Mouse (Mus musculus): ENCODE results near the gene Ralgapa2. TPM values are rescaled to one million over a fixed set of nuclear protein-coding genes. Genes with fewer than 3 reads are reported as not detected.

Ralgapa2 gene
- polyA plus RNA-seq, 1 experiment from 2014 or later: 10.6 TPM

GRCm38 (mm10) chr2:146544155-146544814 is 32.1 kb upstream of the Ralgapa2 start:
- no peak overlapping the region for H3K27ac ChIP-seq (ENCODE audit: low read depth, low read length)
- no peak overlapping the region for H3K9ac ChIP-seq (ENCODE audit: low read depth, low read length)
- peaks cover 2% of the 10 kb centered on the region for H3K4me1 ChIP-seq (ENCODE audit: control insufficient read depth, insufficient read depth, low read length)
- no peak for ATAC-seq (replicated peaks; ENCODE audit: insufficient number of reproducible peaks, low FRiP score, low TSS enrichment)
- H3K4me2 ChIP-seq: no peak overlapping the region
- no peak overlapping the region for H3K4me3 ChIP-seq (ENCODE audit: low read depth, low read length)
- H3K36me3 ChIP-seq (ENCODE audit: control insufficient read depth, insufficient read depth, low read length): no peaks in the 10 kb centered on the region
- H3K27me3 ChIP-seq (ENCODE audit: control insufficient read depth, insufficient read depth, low read length): no peaks in the 10 kb centered on the region
- H3K9me3 ChIP-seq (replicated peaks; ENCODE audit: control insufficient read depth, low read length): 0 out of 2 replicates have a peak, but pooled peaks cover 2% of the 10 kb centered on the region
- 73% methylated on average over 1 of the region's 1 CpGs for WGBS (ENCODE audit: insufficient replicate concordance)

GRCm38 (mm10) chr2:146533118-146533949 is 21.2 kb upstream of the Ralgapa2 start:
- H3K27ac ChIP-seq (ENCODE audit: low read depth, low read length): peak overlapping the region; percentile 35; the same call in 1 of the 2 replicates
- H3K4me3 ChIP-seq (ENCODE audit: low read depth, low read length): no peak overlapping the region
- H3K9ac ChIP-seq (ENCODE audit: low read depth, low read length): no peak overlapping the region
- H3K4me2 ChIP-seq: no peak overlapping the region
- H3K36me3 ChIP-seq (ENCODE audit: control insufficient read depth, insufficient read depth, low read length): no peaks in the 10 kb centered on the region
- H3K4me1 ChIP-seq (ENCODE audit: control insufficient read depth, insufficient read depth, low read length): peaks cover 13% of the 10 kb centered on the region
- H3K27me3 ChIP-seq (ENCODE audit: control insufficient read depth, insufficient read depth, low read length): no peaks in the 10 kb centered on the region
- H3K9me3 ChIP-seq (replicated peaks; ENCODE audit: control insufficient read depth, low read length): no peaks in the 10 kb centered on the region
- ATAC-seq (replicated peaks; ENCODE audit: insufficient number of reproducible peaks, low FRiP score, low TSS enrichment): no peak
- 34% methylated on average over 8 of the region's 8 CpGs for WGBS (ENCODE audit: insufficient replicate concordance)

GRCm38 (mm10) chr2:146532493-146532892 is 20.3 kb upstream of the Ralgapa2 start:
- Histone ChIP-seq H3K4me3 (ENCODE audit: low read depth, low read length) (no peak overlapping the region), H3K27me3 (ENCODE audit: control insufficient read depth, insufficient read depth, low read length) (no peaks in the 10 kb centered on the region), H3K36me3 (ENCODE audit: control insufficient read depth, insufficient read depth, low read length) (no peaks in the 10 kb centered on the region), H3K27ac (ENCODE audit: low read depth, low read length) (no peak overlapping the region), H3K4me1 (ENCODE audit: control insufficient read depth, insufficient read depth, low read length) (peaks cover 9% of the 10 kb centered on the region), H3K9ac (ENCODE audit: low read depth, low read length) (no peak overlapping the region), H3K9me3 (replicated peaks; ENCODE audit: control insufficient read depth, low read length) (no peaks in the 10 kb centered on the region), H3K4me2 (no peak overlapping the region)
- 83% methylated on average over 3 of the region's 3 CpGs for WGBS (ENCODE audit: insufficient replicate concordance)
- no peak for ATAC-seq (replicated peaks; ENCODE audit: insufficient number of reproducible peaks, low FRiP score, low TSS enrichment)

- no peak for ATAC-seq (replicated peaks; ENCODE audit: insufficient number of reproducible peaks, low FRiP score, low TSS enrichment)
- H3K9ac ChIP-seq (ENCODE audit: low read depth, low read length): no peak overlapping the region
- H3K4me1 ChIP-seq (ENCODE audit: control insufficient read depth, insufficient read depth, low read length): no peaks in the 10 kb centered on the region
- 38% methylated on average over 2 of the region's 2 CpGs for WGBS (ENCODE audit: insufficient replicate concordance)
- H3K27me3 ChIP-seq (ENCODE audit: control insufficient read depth, insufficient read depth, low read length): no peaks in the 10 kb centered on the region
- H3K9me3 ChIP-seq (replicated peaks; ENCODE audit: control insufficient read depth, low read length): no peaks in the 10 kb centered on the region
- H3K27ac ChIP-seq (ENCODE audit: low read depth, low read length): no peak overlapping the region
- H3K4me3 ChIP-seq (ENCODE audit: low read depth, low read length): no peak overlapping the region
- H3K36me3 ChIP-seq (ENCODE audit: control insufficient read depth, insufficient read depth, low read length): no peaks in the 10 kb centered on the region
- no peak overlapping the region for H3K4me2 ChIP-seq
Observed at GRCm38 (mm10) chr2:146525483-146525882, 13.3 kb upstream of the Ralgapa2 start.

DNA sequence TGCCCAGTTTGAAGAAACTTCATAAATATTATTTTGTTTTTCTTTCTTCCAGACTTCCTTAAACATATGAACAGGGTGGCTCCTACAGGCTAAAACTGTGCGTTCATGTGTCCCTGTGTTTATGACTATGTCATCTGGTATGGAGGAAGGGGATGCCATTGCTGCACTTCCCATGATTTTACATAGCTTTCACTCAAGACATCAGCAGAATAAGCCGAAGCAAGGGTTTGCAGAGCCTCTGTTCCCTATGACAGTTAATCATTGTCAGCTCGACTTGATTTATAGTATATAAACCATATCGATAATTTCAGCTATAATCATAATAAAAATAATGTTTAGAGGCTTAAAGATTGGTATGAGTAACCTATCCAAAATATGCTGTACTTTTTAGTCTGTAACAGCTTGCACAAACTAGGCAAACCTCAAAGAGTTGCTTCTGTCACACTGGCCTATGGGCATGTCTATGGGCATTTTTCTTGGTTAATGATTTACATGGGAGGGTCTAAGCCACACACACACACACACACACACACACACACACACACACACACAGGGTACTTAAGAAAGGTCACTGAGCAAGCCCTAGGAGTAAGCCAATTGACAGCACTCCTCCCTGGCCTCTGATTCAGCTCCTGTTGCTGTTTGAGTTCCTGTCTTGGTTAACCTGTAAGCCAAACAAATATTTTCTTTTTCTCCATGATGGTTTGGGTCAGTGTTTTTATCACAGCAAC is 12.7 kb upstream of the Ralgapa2 start:
- no peak overlapping the region for H3K9ac ChIP-seq (ENCODE audit: low read depth, low read length)
- no peak overlapping the region for H3K27ac ChIP-seq (ENCODE audit: low read depth, low read length)
- no peak overlapping the region for H3K4me3 ChIP-seq (ENCODE audit: low read depth, low read length)
- no peaks in the 10 kb centered on the region for H3K9me3 ChIP-seq (replicated peaks; ENCODE audit: control insufficient read depth, low read length)
- no peaks in the 10 kb centered on the region for H3K4me1 ChIP-seq (ENCODE audit: control insufficient read depth, insufficient read depth, low read length)
- 80% methylated on average over 4 of the region's 4 CpGs for WGBS (ENCODE audit: insufficient replicate concordance)
- no peak for ATAC-seq (replicated peaks; ENCODE audit: insufficient number of reproducible peaks, low FRiP score, low TSS enrichment)
- H3K4me2 ChIP-seq: no peak overlapping the region
- no peaks in the 10 kb centered on the region for H3K36me3 ChIP-seq (ENCODE audit: control insufficient read depth, insufficient read depth, low read length)
- H3K27me3 ChIP-seq (ENCODE audit: control insufficient read depth, insufficient read depth, low read length): no peaks in the 10 kb centered on the region

- ATAC-seq (replicated peaks; ENCODE audit: insufficient number of reproducible peaks, low FRiP score, low TSS enrichment): no peak
- 74% methylated on average over 2 of the region's 2 CpGs for WGBS (ENCODE audit: insufficient replicate concordance)
- no peaks in the 10 kb centered on the region for H3K27me3 ChIP-seq (ENCODE audit: control insufficient read depth, insufficient read depth, low read length)
Observed at GRCm38 (mm10) chr2:146516894-146517293, 4.8 kb upstream of the Ralgapa2 start.

GRCm38 (mm10) chr2:146515081-146515480 is 2.9 kb upstream of the Ralgapa2 start:
- H3K4me3 ChIP-seq (ENCODE audit: low read depth, low read length): no peak overlapping the region
- H3K4me1 ChIP-seq (ENCODE audit: control insufficient read depth, insufficient read depth, low read length): peaks cover 5% of the 10 kb centered on the region
- H3K27me3 ChIP-seq (ENCODE audit: control insufficient read depth, insufficient read depth, low read length): no peaks in the 10 kb centered on the region
- WGBS (ENCODE audit: insufficient replicate concordance): 69% methylated on average over 2 of the region's 2 CpGs
- H3K36me3 ChIP-seq (ENCODE audit: control insufficient read depth, insufficient read depth, low read length): no peaks in the 10 kb centered on the region
- no peak for ATAC-seq (replicated peaks; ENCODE audit: insufficient number of reproducible peaks, low FRiP score, low TSS enrichment)
- no peak overlapping the region for H3K9ac ChIP-seq (ENCODE audit: low read depth, low read length)
- H3K27ac ChIP-seq (ENCODE audit: low read depth, low read length): no peak overlapping the region
- no peak overlapping the region for H3K4me2 ChIP-seq
- no peaks in the 10 kb centered on the region for H3K9me3 ChIP-seq (replicated peaks; ENCODE audit: control insufficient read depth, low read length)

More at GRCm38 (mm10) chr2:146516894-146517293, 4.8 kb upstream of the Ralgapa2 start:
- Histone ChIP-seq H3K9me3 (replicated peaks; ENCODE audit: control insufficient read depth, low read length) (no peaks in the 10 kb centered on the region), H3K4me2 (no peak overlapping the region), H3K9ac (ENCODE audit: low read depth, low read length) (no peak overlapping the region), H3K36me3 (ENCODE audit: control insufficient read depth, insufficient read depth, low read length) (no peaks in the 10 kb centered on the region), H3K4me1 (ENCODE audit: control insufficient read depth, insufficient read depth, low read length) (no peaks in the 10 kb centered on the region), H3K27ac (ENCODE audit: low read depth, low read length) (no peak overlapping the region), H3K4me3 (ENCODE audit: low read depth, low read length) (no peak overlapping the region)

GRCm38 (mm10) chr2:146512581-146512920 is 407 bp upstream of the Ralgapa2 start:
- Histone ChIP-seq H3K27ac (ENCODE audit: low read depth, low read length) (no peak overlapping the region), H3K9ac (ENCODE audit: low read depth, low read length) (0 out of 2 replicates have a peak overlapping the region, but pooled peaks have one; percentile 22), H3K4me1 (ENCODE audit: control insufficient read depth, insufficient read depth, low read length) (peaks cover 9% of the 10 kb centered on the region), H3K4me2 (peak overlapping the region; percentile 52), H3K9me3 (replicated peaks; ENCODE audit: control insufficient read depth, low read length) (no peaks in the 10 kb centered on the region), H3K27me3 (ENCODE audit: control insufficient read depth, insufficient read depth, low read length) (no peaks in the 10 kb centered on the region), H3K36me3 (ENCODE audit: control insufficient read depth, insufficient read depth, low read length) (no peaks in the 10 kb centered on the region), H3K4me3 (ENCODE audit: low read depth, low read length) (no peak overlapping the region)
- 66% methylated on average over 2 of the region's 2 CpGs for WGBS (ENCODE audit: insufficient replicate concordance)
- no peak for ATAC-seq (replicated peaks; ENCODE audit: insufficient number of reproducible peaks, low FRiP score, low TSS enrichment)

All from heart, embryonic 11.5 days (tissue).